Mouse (Mus musculus) ovary, adult 18-20 months (tissue): ENCODE data around the gene Olfr771.
"Not testable (repeated sequence)": the region's sequence is repeated elsewhere in the genome, so short reads cannot be mapped to it uniquely, and the experiment has no call there.

Experiments
- DNase-seq: peaks from one replicate; pipeline ENCODE4 v3.0.0; 2022; ENCODE audit warnings: low spot score, mixed read lengths

Gene Olfr771

DNA sequence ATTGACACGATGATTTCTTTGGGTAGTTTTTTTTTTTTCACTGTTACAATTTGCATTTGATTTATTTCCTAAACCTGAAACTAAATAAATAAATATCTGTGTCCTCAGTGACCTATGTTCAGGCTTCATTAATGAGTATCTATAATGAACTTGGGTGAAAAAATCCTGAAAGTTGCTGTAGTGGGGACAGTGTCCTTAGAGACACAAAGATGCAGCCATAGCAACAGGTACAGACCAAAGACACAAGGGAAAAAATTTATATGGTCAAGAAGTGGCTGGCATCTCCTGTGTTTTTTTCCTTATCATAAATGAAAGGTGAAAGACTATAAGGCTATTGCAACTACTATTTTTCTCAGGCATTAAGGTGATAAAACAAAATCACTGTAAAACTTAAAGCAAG is at the start of gene Olfr771:
TSS of gene Olfr771 (minus strand) at position 101 of the 400 bp plus-strand sequence.
- no peak for DNase-seq

DNA sequence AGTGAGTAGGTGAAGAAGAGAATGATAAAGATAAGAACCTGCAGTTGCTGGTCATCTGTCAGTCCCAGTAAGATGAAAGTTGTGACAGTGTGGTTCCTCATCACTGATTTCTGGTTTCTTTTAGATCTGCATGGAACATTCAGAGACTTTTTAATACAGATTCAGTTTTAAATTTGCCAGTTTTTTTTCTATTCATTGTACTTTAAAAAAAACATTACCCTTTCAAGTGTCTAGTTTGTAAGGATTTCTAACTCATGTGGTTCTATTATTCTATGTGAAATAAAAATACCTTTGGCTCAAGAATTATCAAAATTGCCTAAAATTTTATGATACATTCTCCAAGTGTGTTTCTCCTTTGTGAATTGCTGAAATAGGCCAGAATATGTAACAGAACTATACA is 22.8 kb upstream of the Olfr771 start, which contains the start of gene Olfr773:
TSS of gene Olfr773 (minus strand) at position 101 of the 400 bp plus-strand sequence.
- not testable (repeated sequence) for DNase-seq

DNA sequence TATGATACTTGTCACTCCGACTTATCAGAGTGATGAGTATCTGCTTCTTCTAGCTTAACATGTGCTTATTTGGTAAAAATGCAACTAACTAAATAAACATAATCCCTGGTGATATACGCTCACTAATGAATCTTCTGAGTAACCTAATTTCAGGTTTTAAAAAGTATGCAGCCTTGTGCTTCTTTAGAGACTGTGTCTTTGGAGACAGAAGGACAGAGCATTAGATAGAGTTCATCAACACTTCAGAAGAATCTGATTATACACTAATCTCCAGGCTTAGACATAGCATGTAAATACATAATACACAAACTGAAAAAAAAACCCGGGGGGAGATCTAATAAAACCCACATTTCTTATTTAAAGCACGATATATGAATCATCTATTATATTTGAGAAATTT is 13.3 kb upstream of the Olfr771 start, which contains the start of gene Olfr772:
TSS of gene Olfr772 (minus strand) at position 101 of the 400 bp plus-strand sequence.
- not testable (repeated sequence) for DNase-seq

DNA sequence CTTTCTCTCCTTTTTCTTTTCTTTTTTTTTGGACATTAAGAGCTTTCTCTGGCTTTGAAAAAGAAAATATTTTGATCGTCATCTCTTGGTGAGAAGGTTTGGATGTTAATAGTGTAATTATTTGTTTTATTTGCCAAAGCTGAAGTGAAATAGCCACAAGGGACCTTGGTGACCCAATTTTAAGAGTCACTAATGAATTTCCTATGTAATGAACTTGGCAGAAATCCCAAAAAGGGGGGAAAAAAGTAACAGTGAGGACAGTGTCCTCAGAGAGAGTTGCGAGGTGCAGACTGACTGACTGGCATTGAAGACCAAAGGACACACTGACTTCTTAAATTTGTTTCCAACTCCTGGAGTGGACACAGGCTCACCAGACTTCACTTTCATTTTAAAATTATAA is 25.7 kb downstream of the Olfr771 start, which contains the start of gene Olfr770:
TSS of gene Olfr770 (minus strand) at position 101 of the 400 bp plus-strand sequence.
- no peak for DNase-seq

DNA sequence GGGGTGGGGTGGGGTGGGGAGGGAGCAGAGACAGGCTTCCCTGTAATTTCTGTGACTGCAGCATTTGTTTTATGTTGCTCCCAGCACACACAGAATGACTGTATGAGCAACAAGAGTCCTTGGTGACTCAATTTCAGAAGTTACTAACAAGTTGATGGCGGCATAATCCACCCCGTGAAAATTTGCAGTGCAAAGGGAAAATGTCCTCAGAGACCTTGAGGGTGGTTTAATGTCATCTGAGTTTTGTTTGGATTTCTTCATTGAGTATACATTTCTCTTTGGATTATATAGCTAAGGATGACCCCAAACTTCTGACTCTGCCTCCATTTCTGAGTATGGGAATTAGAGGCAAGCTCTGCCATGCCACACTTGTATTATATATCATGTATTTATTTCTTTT is 46.8 kb downstream of the Olfr771 start, which contains the start of gene Olfr769:
TSS of gene Olfr769 (minus strand) at position 101 of the 400 bp plus-strand sequence.
- no peak for DNase-seq

DNA sequence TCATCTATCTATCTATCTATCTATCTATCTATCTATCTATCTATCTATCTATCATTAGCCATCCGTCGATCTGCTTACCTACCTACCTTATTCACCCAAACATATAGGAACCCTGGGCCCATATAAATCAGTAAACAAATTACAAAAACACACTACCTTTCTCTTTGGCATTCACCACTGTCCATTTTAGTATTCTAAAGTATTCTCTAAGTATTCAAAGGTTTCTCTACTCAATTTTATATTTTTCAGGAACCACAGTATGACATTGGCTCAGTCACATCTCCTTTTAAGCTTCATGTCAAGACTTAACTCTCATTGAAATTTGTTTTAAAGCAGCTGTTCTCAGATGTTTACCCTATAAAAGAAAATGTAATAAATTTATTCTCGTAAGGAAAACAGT is 49.4 kb downstream of the Olfr771 start:
- no peak for DNase-seq
